Mouse (Mus musculus) hindbrain, embryonic 13.5 days (tissue): ENCODE measurements around the gene Zfp36l2. TPM values are rescaled to one million over a fixed set of nuclear protein-coding genes. Genes with fewer than 3 reads are reported as not detected.

Experiments used
- ATAC-seq: fragments of 200-750 bp; cut with Nextera tagmentation; 2 replicates; pipeline ENCODE4 v1.8.0; 2017; ENCODE audit warnings: moderate TSS enrichment; ENCODE audit not compliant: low FRiP score
- H3K27ac ChIP-seq: fragments of 300-500 bp; sonication (generic); 2 replicates; pipeline ENCODE4 v1.5.1; 2015; ENCODE audit warnings: inconsistent platforms, mild to moderate bottlenecking, moderate library complexity
- H3K27me3 ChIP-seq: fragments of 300-500 bp; sonication (generic); 2 replicates; pipeline ENCODE4 v1.6.1; 2015; ENCODE audit warnings: mild to moderate bottlenecking, inconsistent platforms
- H3K36me3 ChIP-seq: fragments of 300-500 bp; sonication (generic); 2 replicates; pipeline ENCODE4 v1.6.1; 2015; ENCODE audit warnings: mild to moderate bottlenecking, inconsistent platforms
- H3K4me1 ChIP-seq: fragments of 300-500 bp; sonication (generic); replicated peaks from 2 replicates; pipeline ENCODE4 v1.6.1; 2015; ENCODE audit warnings: inconsistent platforms
- H3K4me2 ChIP-seq: fragments of 300-500 bp; sonication (generic); 2 replicates; pipeline ENCODE4 v1.6.1; 2015; ENCODE audit warnings: inconsistent platforms, mild to moderate bottlenecking, moderate library complexity
- H3K4me3 ChIP-seq: fragments of 300-500 bp; sonication (generic); 2 replicates; pipeline ENCODE4 v1.5.1; 2015; ENCODE audit warnings: mild to moderate bottlenecking, inconsistent platforms
- H3K9ac ChIP-seq: fragments of 300-500 bp; sonication (generic); 2 replicates; pipeline ENCODE4 v1.6.1; 2015; ENCODE audit warnings: mild to moderate bottlenecking, inconsistent platforms
- H3K9me3 ChIP-seq: fragments of 300-500 bp; sonication (generic); 2 replicates; pipeline ENCODE4 v1.6.1; 2016; ENCODE audit warnings: inconsistent platforms
- WGBS: fragments of 180-500 bp; shearing (Covaris S2); methylation state at CpG from one replicate; pipeline ENCODE4 v1.1.7; 2015; 5-methylcytosine and 5-hydroxymethylcytosine counted together
- polyA plus RNA-seq: library from polyadenylated mRNA; unstranded; fragments of >200 nt; fragmentation: Nextera tagmentation; extraction: Ambion mirVana; gene quantifications from 2 replicates; pipeline ENCODE4 v1.2.1, GENCODE M21; 2015

The Zfp36l2 gene
- polyA plus RNA-seq, 1 experiment from 2014 or later = 5.1 TPM

GRCm38 (mm10) chr17:84152976-84153786 is 34.6 kb downstream of the Zfp36l2 start:
- Histone ChIP-seq H3K9ac (no peak overlapping the region), H3K4me1 (peaks cover 33% of the 10 kb centered on the region), H3K27me3 (peaks cover 35% of the 10 kb centered on the region), H3K9me3 (no peaks in the 10 kb centered on the region), H3K4me2 (no peak overlapping the region), H3K4me3 (no peak overlapping the region), H3K27ac (no peak overlapping the region), H3K36me3 (no peaks in the 10 kb centered on the region)
- 77% methylated on average over 12 of the region's 12 CpGs for WGBS
- no peak for ATAC-seq

DNA sequence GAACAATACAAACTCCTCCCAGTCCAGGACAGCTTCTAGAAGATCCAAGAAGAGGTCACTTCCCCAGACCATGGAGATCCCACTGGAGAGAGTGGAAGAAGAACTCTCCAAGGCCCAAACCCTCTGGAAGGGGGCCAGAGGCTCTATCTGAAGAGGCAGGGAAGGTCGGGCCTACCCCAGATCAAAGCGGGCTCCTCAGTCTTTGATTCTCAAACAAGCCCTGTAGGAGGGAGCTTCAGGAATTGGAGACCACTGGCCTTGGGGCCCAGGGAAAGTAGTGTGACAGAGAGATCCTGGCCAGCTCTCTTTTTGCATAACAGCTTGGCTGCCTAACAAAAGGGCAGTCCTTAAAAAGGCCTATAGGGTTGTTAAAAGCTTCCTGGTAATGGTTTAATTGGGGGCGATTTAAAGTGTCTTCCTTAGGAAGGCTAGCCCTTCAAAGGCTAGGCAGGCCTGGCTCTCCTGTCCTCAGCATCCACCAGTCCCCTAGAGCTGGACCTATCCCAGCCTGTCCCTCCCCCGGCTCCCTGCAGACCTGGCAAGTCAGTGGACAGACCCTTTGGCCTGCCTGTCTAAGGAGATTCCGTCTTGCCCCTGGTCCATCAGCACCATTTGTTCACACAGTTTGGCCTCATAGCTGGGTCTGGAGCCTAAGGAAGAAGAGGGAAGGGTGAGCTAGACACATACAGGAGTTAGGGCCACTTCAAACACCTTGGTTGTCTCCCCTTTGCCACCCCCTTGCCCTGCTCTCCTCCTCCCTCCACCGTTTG is 35.4 kb downstream of the Zfp36l2 start:
- Histone ChIP-seq H3K4me2 (no peak overlapping the region), H3K27ac (no peak overlapping the region), H3K36me3 (no peaks in the 10 kb centered on the region), H3K9ac (no peak overlapping the region), H3K4me1 (peaks cover 31% of the 10 kb centered on the region), H3K27me3 (peaks cover 31% of the 10 kb centered on the region), H3K9me3 (no peaks in the 10 kb centered on the region), H3K4me3 (no peak overlapping the region)
- ATAC-seq = no peak
- WGBS = 36% methylated on average over 6 of the region's 6 CpGs

- Histone ChIP-seq H3K4me2 (no peak overlapping the region), H3K27ac (no peak overlapping the region), H3K27me3 (peaks cover 23% of the 10 kb centered on the region), H3K36me3 (no peaks in the 10 kb centered on the region), H3K4me3 (no peak overlapping the region), H3K9ac (no peak overlapping the region), H3K9me3 (no peaks in the 10 kb centered on the region), H3K4me1 (peaks cover 29% of the 10 kb centered on the region)
- ATAC-seq = no peak
- 79% methylated on average over 6 of the region's 6 CpGs for WGBS
Measured at GRCm38 (mm10) chr17:84151306-84151705, 36.4 kb downstream of the Zfp36l2 start.

- H3K4me3 ChIP-seq = no peak overlapping the region
- peaks cover 16% of the 10 kb centered on the region for H3K27me3 ChIP-seq
- no peaks in the 10 kb centered on the region for H3K9me3 ChIP-seq
- H3K36me3 ChIP-seq = no peaks in the 10 kb centered on the region
- peaks cover 30% of the 10 kb centered on the region for H3K4me1 ChIP-seq
- H3K27ac ChIP-seq = no peak overlapping the region
- WGBS = 49% methylated on average over 8 of the region's 8 CpGs
- no peak overlapping the region for H3K9ac ChIP-seq
- H3K4me2 ChIP-seq = no peak overlapping the region
- no peak for ATAC-seq
Measured at GRCm38 (mm10) chr17:84150291-84150690, 37.5 kb downstream of the Zfp36l2 start.

DNA sequence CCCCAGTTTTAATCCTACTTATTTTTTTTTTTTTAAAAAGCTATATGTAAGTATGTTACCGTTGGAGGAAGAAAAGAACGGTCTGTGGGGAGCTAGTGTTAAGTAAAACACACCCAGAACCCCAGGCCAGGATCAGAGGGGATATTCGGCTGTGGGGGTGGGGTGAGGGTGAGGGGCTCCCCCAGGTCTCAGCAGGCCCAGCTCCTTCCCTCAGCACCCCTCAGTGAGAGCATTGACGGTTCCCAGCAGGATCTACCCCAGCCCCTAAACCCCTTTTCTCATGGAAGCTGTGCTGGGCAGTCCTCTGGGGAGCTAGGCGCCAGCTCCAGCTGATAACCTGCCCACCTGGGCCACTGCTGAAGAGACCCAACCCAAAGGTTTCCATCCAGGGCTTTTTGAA is 38.2 kb downstream of the Zfp36l2 start:
- Histone ChIP-seq H3K9me3 (no peaks in the 10 kb centered on the region), H3K36me3 (no peaks in the 10 kb centered on the region), H3K4me3 (no peak overlapping the region), H3K4me2 (no peak overlapping the region), H3K27ac (no peak overlapping the region), H3K9ac (no peak overlapping the region), H3K27me3 (peaks cover 15% of the 10 kb centered on the region), H3K4me1 (peaks cover 30% of the 10 kb centered on the region)
- WGBS = 40% methylated on average over 5 of the region's 5 CpGs
- ATAC-seq = no peak

GRCm38 (mm10) chr17:84148499-84149484 is 39.0 kb downstream of the Zfp36l2 start:
- H3K4me3 ChIP-seq = no peak overlapping the region
- no peaks in the 10 kb centered on the region for H3K36me3 ChIP-seq
- H3K4me1 ChIP-seq = peaks cover 30% of the 10 kb centered on the region
- peaks cover 11% of the 10 kb centered on the region; the same call in 1 of the 2 replicates for H3K27me3 ChIP-seq
- no peaks in the 10 kb centered on the region for H3K9me3 ChIP-seq
- 31% methylated on average over 11 of the region's 11 CpGs for WGBS
- peak; percentile 65; the same call in 1 of the 2 replicates for ATAC-seq
- peak overlapping the region; percentile 12; the same call in 1 of the 2 replicates for H3K27ac ChIP-seq
- H3K9ac ChIP-seq = no peak overlapping the region
- no peak overlapping the region for H3K4me2 ChIP-seq

DNA sequence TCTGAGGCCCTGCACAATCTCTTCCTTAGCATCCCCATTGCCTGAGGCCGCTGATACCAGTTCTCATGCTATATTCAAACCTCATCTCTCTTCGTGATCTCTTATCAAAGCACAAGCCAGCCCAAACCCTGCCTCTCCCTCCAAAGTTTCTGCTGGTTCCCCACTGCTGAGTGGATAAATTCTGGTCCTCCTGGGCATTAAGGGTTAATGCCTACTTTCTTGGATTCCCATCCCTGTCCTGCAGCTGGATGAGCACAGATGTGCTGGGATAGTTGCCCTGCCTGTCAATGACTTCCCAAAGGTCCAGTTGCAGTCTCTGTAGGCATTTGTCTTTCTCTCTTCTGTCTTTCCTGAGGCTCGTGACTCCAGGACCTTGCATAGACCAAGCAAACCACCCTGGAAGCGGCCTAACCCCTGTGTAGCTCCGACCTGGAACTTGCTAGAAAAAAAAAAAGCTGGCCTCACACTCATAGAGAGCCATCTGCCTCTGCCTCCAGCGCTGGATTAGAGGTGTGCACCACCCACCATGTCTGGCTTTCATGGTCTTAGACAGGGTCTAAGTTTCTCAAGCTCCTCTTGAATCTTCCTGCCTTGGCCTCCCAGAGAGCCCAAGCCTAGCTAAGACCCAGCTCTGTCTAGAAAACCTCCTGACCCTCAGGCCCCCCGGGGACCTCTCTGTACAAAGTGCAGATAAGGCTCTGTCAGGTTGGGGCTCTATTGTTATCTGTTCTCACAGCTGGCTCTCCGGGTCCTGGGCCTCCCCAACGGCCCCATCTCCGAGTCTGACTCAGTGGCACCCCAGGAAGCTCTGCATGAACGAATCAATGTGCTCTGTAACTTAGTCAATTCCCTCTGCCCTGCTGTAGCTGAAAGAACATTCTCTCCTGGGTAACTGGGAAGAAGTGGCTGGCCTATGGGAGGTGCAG is 40.3 kb downstream of the Zfp36l2 start:
- no peak overlapping the region for H3K27ac ChIP-seq
- peaks cover 36% of the 10 kb centered on the region for H3K4me1 ChIP-seq
- no peak overlapping the region for H3K4me3 ChIP-seq
- no peaks in the 10 kb centered on the region for H3K36me3 ChIP-seq
- 0 out of 2 replicates have a peak, but pooled peaks cover 10% of the 10 kb centered on the region for H3K27me3 ChIP-seq
- no peak overlapping the region for H3K4me2 ChIP-seq
- H3K9me3 ChIP-seq = no peaks in the 10 kb centered on the region
- 47% methylated on average over 11 of the region's 11 CpGs for WGBS
- H3K9ac ChIP-seq = no peak overlapping the region
- ATAC-seq = no peak

DNA sequence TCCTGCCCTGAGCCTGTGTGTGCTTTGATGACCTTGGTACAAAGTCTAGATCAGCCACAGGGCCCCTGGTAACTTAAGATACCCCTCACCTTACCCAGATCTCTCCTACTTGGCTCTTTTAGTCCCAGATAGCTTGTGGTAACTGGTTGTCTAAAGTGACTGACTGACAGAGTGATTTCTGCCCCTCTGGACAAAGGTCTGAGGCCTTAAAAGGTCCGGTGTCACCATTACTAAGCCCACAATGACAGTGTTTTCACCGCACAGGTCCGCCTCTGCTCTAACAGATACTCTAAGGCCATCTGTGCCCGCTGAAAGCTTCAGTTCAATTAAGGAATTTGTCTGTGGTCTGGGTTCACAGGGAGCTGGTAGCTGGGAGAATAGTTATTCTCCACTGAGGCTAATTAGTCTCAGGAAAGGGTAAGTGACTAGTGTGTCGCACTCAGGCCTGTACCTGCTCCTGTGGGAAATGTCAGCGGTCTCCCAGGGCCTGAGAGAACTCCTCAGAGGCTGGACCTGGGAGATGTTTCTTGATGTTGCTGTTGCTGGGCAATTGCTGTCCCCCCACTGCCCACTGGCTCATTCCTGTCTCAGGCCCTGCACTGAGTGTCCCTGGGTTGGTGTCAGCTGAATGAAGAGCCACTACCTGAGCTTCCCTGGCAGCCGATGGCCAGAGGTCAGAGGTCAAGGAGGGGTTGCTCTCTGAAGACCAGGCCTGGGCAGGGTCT is 41.1 kb downstream of the Zfp36l2 start:
- no peak for ATAC-seq

DNA sequence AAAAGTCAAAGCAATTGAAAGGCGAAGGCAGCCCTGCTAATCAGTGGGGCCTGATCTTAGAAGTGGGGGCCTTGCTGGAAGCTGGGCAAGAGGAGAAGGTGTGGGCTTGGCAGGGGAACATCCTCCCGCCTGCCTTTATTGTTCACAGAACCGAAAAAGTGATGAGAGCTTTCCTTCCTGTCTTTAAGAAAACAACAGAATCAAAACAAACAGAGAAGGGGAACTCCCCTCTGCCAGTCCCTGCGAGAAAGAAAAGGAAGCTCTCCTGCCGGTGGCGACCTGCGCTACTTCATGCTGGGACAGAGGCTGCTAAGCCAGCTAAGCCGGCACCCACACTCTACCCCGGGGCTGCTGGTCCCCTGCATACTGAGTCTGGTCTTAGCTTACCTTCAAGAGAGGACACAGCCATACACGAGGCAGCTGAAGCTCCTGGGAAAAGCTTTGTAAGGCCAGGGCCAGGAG is 41.9 kb downstream of the Zfp36l2 start:
- no peak overlapping the region for H3K27ac ChIP-seq
- no peaks in the 10 kb centered on the region for H3K9me3 ChIP-seq
- H3K4me3 ChIP-seq = no peak overlapping the region
- ATAC-seq = no peak
- no peak overlapping the region for H3K9ac ChIP-seq
- 0 out of 2 replicates have a peak, but pooled peaks cover 3% of the 10 kb centered on the region for H3K27me3 ChIP-seq
- 21% methylated on average over 10 of the region's 10 CpGs for WGBS
- H3K36me3 ChIP-seq = no peaks in the 10 kb centered on the region
- H3K4me2 ChIP-seq = no peak overlapping the region
- H3K4me1 ChIP-seq = peaks cover 36% of the 10 kb centered on the region

More for the DNA sequence above, 41.1 kb downstream of the Zfp36l2 start:
- H3K4me1 ChIP-seq = peaks cover 36% of the 10 kb centered on the region
- H3K9me3 ChIP-seq = no peaks in the 10 kb centered on the region
- H3K27me3 ChIP-seq = 0 out of 2 replicates have a peak, but pooled peaks cover 3% of the 10 kb centered on the region
- no peak overlapping the region for H3K4me3 ChIP-seq
- H3K27ac ChIP-seq = no peak overlapping the region
- no peaks in the 10 kb centered on the region for H3K36me3 ChIP-seq
- H3K4me2 ChIP-seq = no peak overlapping the region
- 48% methylated on average over 7 of the region's 7 CpGs for WGBS
- H3K9ac ChIP-seq = no peak overlapping the region

- Histone ChIP-seq H3K4me1 (peaks cover 40% of the 10 kb centered on the region), H3K9me3 (no peaks in the 10 kb centered on the region), H3K9ac (no peak overlapping the region), H3K27ac (no peak overlapping the region), H3K36me3 (no peaks in the 10 kb centered on the region), H3K27me3 (0 out of 2 replicates have a peak, but pooled peaks cover 3% of the 10 kb centered on the region), H3K4me3 (no peak overlapping the region), H3K4me2 (no peak overlapping the region)
- no peak for ATAC-seq
- WGBS = 81% methylated on average over 5 of the region's 5 CpGs
Measured at GRCm38 (mm10) chr17:84144762-84145599, 42.8 kb downstream of the Zfp36l2 start.
